Mouse (Mus musculus): ENCODE results near the gene Phf5a.

The Phf5a gene

GRCm38 (mm10) chr15:81847161-81847560 is 24.6 kb downstream of the Phf5a start:
- no peak for DNase-seq

- DNase-seq, result no peak
These were observed 25.0 kb downstream of the Phf5a start for GRCm38 (mm10) chr15:81846755-81847154.

- DNase-seq, result peak; percentile 83 to 85
These were observed 26.0 kb downstream of the Phf5a start for GRCm38 (mm10) chr15:81845724-81846123.

GRCm38 (mm10) chr15:81845033-81845625 is 26.6 kb downstream of the Phf5a start:
- DNase-seq, result no peak

GRCm38 (mm10) chr15:81842275-81842674 is 29.4 kb downstream of the Phf5a start:
- no peak for DNase-seq

- no peak for DNase-seq
These were observed 31.4 kb downstream of the Phf5a start for GRCm38 (mm10) chr15:81840306-81840705.

- peak; percentile 97 to 98 for DNase-seq
These were observed 32.1 kb downstream of the Phf5a start for GRCm38 (mm10) chr15:81839634-81840033.

GRCm38 (mm10) chr15:81838554-81839235 is 33.0 kb downstream of the Phf5a start:
- peak in 1 of 2 experiments; percentile 74 for DNase-seq

GRCm38 (mm10) chr15:81836966-81837920 is 34.5 kb downstream of the Phf5a start:
- peak; percentile 67 to 71 for DNase-seq

- peak; percentile 94 to 98 for DNase-seq
These were observed 35.4 kb downstream of the Phf5a start for GRCm38 (mm10) chr15:81836124-81836821.

- DNase-seq, result peak; percentile 75 to 81
These were observed 36.5 kb downstream of the Phf5a start for GRCm38 (mm10) chr15:81835007-81835880.

GRCm38 (mm10) chr15:81834171-81834841 is 37.4 kb downstream of the Phf5a start:
- no peak for DNase-seq

- no peak for DNase-seq
These were observed 38.2 kb downstream of the Phf5a start for GRCm38 (mm10) chr15:81833481-81833880.

- peak in 1 of 2 experiments; percentile 70 for DNase-seq
These were observed 39.5 kb downstream of the Phf5a start for GRCm38 (mm10) chr15:81832219-81832618.

GRCm38 (mm10) chr15:81831136-81831825 is 40.4 kb downstream of the Phf5a start:
- peak; percentile 92 to 95 for DNase-seq

GRCm38 (mm10) chr15:81830530-81830929 is 41.2 kb downstream of the Phf5a start:
- DNase-seq, result no peak

GRCm38 (mm10) chr15:81829208-81829580 is 42.5 kb downstream of the Phf5a start:
- DNase-seq, result no peak

GRCm38 (mm10) chr15:81828426-81829207 is 43.1 kb downstream of the Phf5a start:
- no peak for DNase-seq

GRCm38 (mm10) chr15:81824832-81825231 is 46.9 kb downstream of the Phf5a start:
- DNase-seq, result no peak

- no peak for DNase-seq
These were observed 49.1 kb downstream of the Phf5a start for GRCm38 (mm10) chr15:81822631-81823030.

Data from kidney, adult 8-10 months (tissue).